Mouse (Mus musculus) myocyte (in vitro differentiated cells): ENCODE results near the gene Hdc. TPM values are rescaled to one million over a fixed set of nuclear protein-coding genes. Genes with fewer than 3 reads are reported as not detected.
A peak's percentile ranks its signal among the peaks of the same experiment; 100 is the strongest.

ENCODE experiments used
- H3K27me3 ChIP-seq: one replicate; pipeline ENCODE4 v1.6.1; 2011; ENCODE audit not compliant: control insufficient read depth, insufficient read depth, insufficient read length
- H3K36me3 ChIP-seq: one replicate; pipeline ENCODE4 v1.6.1; 2011; ENCODE audit not compliant: control insufficient read depth, insufficient read depth
- H3K4me2 ChIP-seq: one replicate; pipeline ENCODE4 v1.6.1; 2011; ENCODE audit warnings: low read depth, control low read depth
- H3K4me3 ChIP-seq: one replicate; pipeline ENCODE4 v1.5.1; 2011; ENCODE audit warnings: mild to moderate bottlenecking, control low read depth, moderate library complexity
- H3K79me2 ChIP-seq: one replicate; pipeline ENCODE4 v1.6.1; 2011; ENCODE audit not compliant: control insufficient read depth, insufficient read depth
- H3ac ChIP-seq: one replicate; pipeline ENCODE4 v1.6.1; 2011; ENCODE audit not compliant: control insufficient read depth, insufficient read length
- CEBPB ChIP-seq: IDR thresholded peaks from 2 replicates; pipeline ENCODE4 v1.6.1; 2011; ENCODE audit warnings: mild to moderate bottlenecking, moderate library complexity; ENCODE audit not compliant: poor library complexity, insufficient read depth, severe bottlenecking
- E2F4 ChIP-seq: IDR thresholded peaks from one replicate; pipeline ENCODE4 v1.6.1; 2011; ENCODE audit warnings: mild to moderate bottlenecking, control low read depth, moderate library complexity; ENCODE audit not compliant: insufficient read depth
- MAX ChIP-seq: IDR thresholded peaks from one replicate; pipeline ENCODE4 v1.6.1; 2011; ENCODE audit warnings: low read depth, mild to moderate bottlenecking, control low read depth
- MYOD1 ChIP-seq, 3 experiments: IDR thresholded peaks; one replicate each; pipeline ENCODE4 v1.6.1; 2011; ENCODE audit warnings: control low read depth in 2 of 3, low read depth in 2 of 3, mild to moderate bottlenecking in 2 of 3, moderate library complexity in 1 of 3; ENCODE audit not compliant: insufficient read length in 2 of 3, control insufficient read depth in 1 of 3
- MYOG ChIP-seq, 3 experiments: IDR thresholded peaks; one replicate each; pipeline ENCODE4 v1.6.1; 2011; ENCODE audit warnings: control low read depth in 2 of 3, low read depth in 2 of 3, mild to moderate bottlenecking in 2 of 3; ENCODE audit not compliant: insufficient read length in 2 of 3, control insufficient read depth in 1 of 3, insufficient read depth in 1 of 3
- POLR2A ChIP-seq: IDR thresholded peaks from one replicate; pipeline ENCODE4 v1.6.1; 2011; ENCODE audit warnings: low read depth, mild to moderate bottlenecking, control low read depth, moderate library complexity; ENCODE audit not compliant: insufficient read length
- POLR2AphosphoS2 ChIP-seq: IDR thresholded peaks from one replicate; pipeline ENCODE4 v1.6.1; 2011; ENCODE audit warnings: low read depth, control low read depth; ENCODE audit not compliant: insufficient read length
- REST ChIP-seq: IDR thresholded peaks from one replicate; pipeline ENCODE4 v1.6.1; 2011; ENCODE audit warnings: mild to moderate bottlenecking, control low read depth, moderate library complexity; ENCODE audit not compliant: insufficient read depth, insufficient read length
- SRF ChIP-seq: IDR thresholded peaks from one replicate; pipeline ENCODE4 v1.6.1; 2011; ENCODE audit warnings: low read depth; ENCODE audit not compliant: control insufficient read depth, insufficient read length
- TCF12 ChIP-seq: IDR thresholded peaks from one replicate; pipeline ENCODE4 v1.6.1; 2011; ENCODE audit warnings: mild to moderate bottlenecking, control low read depth; ENCODE audit not compliant: poor library complexity, insufficient read depth, severe bottlenecking
- TCF3 ChIP-seq: IDR thresholded peaks from one replicate; pipeline ENCODE4 v1.6.1; 2011; ENCODE audit warnings: low read depth, control low read depth; ENCODE audit not compliant: insufficient read length
- USF1 ChIP-seq: IDR thresholded peaks from one replicate; pipeline ENCODE4 v1.6.1; 2011; ENCODE audit warnings: low read depth, mild to moderate bottlenecking, control low read depth, moderate library complexity
- polyA plus RNA-seq: library from polyadenylated mRNA; unstranded; fragments of >200 nt; fragmentation: generic; extraction: Trizol; gene quantifications from one replicate; pipeline ENCODE4 v1.2.1, GENCODE M21; 2012; ENCODE audit warnings: missing spikeins

The Hdc gene
- polyA plus RNA-seq, 1 experiment, result 0.36 TPM

DNA sequence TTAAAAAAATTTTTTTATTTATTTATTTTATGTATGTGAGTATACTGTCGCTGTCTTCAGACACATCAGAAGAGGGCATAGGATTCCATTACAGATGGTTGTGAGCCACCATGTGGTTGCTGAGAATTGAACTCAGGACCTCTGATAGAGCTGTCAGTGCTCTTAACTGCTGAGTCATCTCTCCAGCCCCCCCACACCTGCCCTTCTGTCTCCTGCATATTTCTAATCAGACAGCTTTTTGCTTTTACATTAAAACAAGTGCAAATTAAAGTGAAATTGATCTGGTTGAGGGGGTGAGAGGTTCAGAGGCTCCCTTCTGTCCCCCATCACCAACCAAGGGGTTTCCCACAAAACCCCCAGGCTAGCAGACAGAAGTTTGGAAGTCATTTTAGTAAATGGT lies 39.8 kb downstream of the Hdc start:
- TF ChIP-seq TCF3 (no peak), MYOD1 (IDR thresholded peaks at IDR 0.05; ENCODE audit: control insufficient read depth in 1 of 3, insufficient read length in 2 of 3, low read depth in 2 of 3) (no peak), SRF (no peak), USF1 (no peak), POLR2A (no peak), MYOG (IDR thresholded peaks at IDR 0.05; ENCODE audit: control insufficient read depth in 1 of 3, insufficient read depth in 1 of 3, insufficient read length in 2 of 3, low read depth in 2 of 3) (no peak), MAX (no peak), CEBPB (no peak), POLR2AphosphoS2 (no peak), E2F4 (no peak), TCF12 (no peak), REST (no peak)
- no peak overlapping the region for H3K4me2 ChIP-seq
- no peak overlapping the region for H3ac ChIP-seq
- H3K27me3 ChIP-seq, result peaks cover 5% of the 10 kb centered on the region
- no peaks in the 10 kb centered on the region for H3K36me3 ChIP-seq
- no peaks in the 10 kb centered on the region for H3K79me2 ChIP-seq
- H3K4me3 ChIP-seq, result no peak overlapping the region

DNA sequence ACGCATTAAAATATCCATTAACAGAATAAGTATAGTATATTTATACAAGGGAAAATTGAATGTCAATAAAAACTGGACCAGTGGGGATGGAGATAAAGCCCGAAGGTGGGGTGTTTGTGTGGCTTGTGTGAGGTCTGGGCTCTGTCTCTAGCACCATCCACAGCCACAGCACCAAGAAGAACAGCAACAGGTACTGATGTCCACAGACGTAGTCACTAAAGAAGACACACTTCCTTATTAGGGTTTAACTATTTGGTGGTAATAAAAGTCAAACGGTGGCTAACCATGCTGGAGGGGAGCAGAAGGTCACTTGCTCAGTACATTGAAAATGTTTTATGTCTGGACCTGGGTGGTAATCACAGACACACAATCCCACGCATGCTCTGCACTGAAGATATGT lies 41.7 kb downstream of the Hdc start:
- no peaks in the 10 kb centered on the region for H3K36me3 ChIP-seq
- TF ChIP-seq TCF3, result no peak
- TF ChIP-seq TCF12, result no peak
- TF ChIP-seq MYOG (IDR thresholded peaks at IDR 0.05; ENCODE audit: control insufficient read depth in 1 of 3, insufficient read depth in 1 of 3, insufficient read length in 2 of 3, low read depth in 2 of 3), result no peak
- peak in 2 of 3 experiments; percentile 73 to 89 for TF ChIP-seq MYOD1 (IDR thresholded peaks at IDR 0.05; ENCODE audit: control insufficient read depth in 1 of 3, insufficient read length in 2 of 3, low read depth in 2 of 3)
- TF ChIP-seq SRF, result peak; percentile 68
- no peak for TF ChIP-seq REST
- no peak for TF ChIP-seq E2F4
- no peak overlapping the region for H3ac ChIP-seq
- H3K4me2 ChIP-seq, result no peak overlapping the region
- no peaks in the 10 kb centered on the region for H3K79me2 ChIP-seq
- no peak overlapping the region for H3K4me3 ChIP-seq
- peaks cover 11% of the 10 kb centered on the region for H3K27me3 ChIP-seq

DNA sequence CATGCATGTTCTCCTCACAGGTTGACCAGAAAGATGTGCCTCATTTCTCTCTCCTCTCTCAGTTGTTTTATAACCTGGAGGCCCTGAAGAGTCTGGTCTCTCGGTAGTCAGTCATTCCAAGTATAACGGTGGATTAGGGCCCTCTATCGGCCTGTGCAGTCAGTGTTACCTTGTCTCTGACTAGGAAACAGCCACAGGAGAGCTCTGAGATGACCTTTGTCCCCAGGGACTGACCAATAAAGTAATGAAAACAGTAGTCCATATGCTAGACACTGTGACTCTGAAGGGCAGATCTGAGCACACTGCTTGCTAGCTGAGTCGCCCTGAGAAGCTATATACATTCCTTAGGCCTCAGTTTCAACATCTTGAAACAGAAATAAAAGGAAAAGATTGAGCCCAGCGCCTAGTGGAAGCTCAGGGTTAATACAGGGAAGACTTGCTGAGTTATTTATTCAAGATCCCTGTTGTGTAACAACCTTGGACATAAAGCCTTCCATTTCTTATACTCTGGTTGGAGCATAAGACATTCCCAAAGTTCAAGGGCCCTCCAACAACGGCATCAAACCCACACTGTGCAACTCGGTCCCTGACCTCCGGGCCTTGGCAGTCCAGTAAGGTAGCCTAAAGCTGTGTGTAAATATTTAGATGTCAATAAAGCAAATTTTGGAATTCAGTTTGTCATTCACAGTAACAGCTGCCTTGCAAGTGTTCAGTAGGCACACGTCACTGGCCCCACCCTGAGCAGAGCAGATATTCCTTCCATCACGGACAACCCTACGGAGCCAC lies 43.5 kb downstream of the Hdc start:
- H3ac ChIP-seq, result no peak overlapping the region
- no peaks in the 10 kb centered on the region for H3K79me2 ChIP-seq
- no peak for TF ChIP-seq MYOG (IDR thresholded peaks at IDR 0.05; ENCODE audit: control insufficient read depth in 1 of 3, insufficient read depth in 1 of 3, insufficient read length in 2 of 3, low read depth in 2 of 3)
- no peak for TF ChIP-seq REST
- TF ChIP-seq SRF, result no peak
- TF ChIP-seq MAX, result no peak
- TF ChIP-seq E2F4, result no peak
- no peak for TF ChIP-seq MYOD1 (IDR thresholded peaks at IDR 0.05; ENCODE audit: control insufficient read depth in 1 of 3, insufficient read length in 2 of 3, low read depth in 2 of 3)
- no peak for TF ChIP-seq CEBPB
- no peak for TF ChIP-seq USF1
- H3K4me2 ChIP-seq, result no peak overlapping the region
- H3K27me3 ChIP-seq, result peaks cover 11% of the 10 kb centered on the region
- no peak overlapping the region for H3K4me3 ChIP-seq
- H3K36me3 ChIP-seq, result no peaks in the 10 kb centered on the region

DNA sequence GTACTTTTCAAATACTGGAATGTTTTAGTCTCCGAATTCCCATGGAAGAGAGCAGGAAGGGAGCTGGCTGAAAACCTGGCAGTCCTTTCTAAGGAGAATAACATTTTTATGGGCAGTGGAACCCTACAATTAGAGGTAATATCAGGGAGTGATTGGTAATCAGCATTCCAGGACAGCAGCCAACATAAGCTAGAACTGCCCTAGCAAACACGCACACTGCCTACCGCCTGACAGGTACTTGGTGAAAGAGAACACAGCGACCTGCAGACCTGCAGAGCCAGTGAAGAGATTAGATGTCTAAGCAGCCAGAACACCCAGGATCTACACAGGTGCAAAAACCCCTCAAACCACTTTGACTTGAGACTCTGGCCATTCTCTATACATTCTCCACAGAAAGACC lies 46.4 kb downstream of the Hdc start:
- Histone ChIP-seq H3K4me3 (no peak overlapping the region), H3K4me2 (no peak overlapping the region), H3K36me3 (no peaks in the 10 kb centered on the region), H3K79me2 (no peaks in the 10 kb centered on the region), H3ac (no peak overlapping the region), H3K27me3 (peaks cover 11% of the 10 kb centered on the region)
- TF ChIP-seq MYOG (IDR thresholded peaks at IDR 0.05; ENCODE audit: control insufficient read depth in 1 of 3, insufficient read depth in 1 of 3, insufficient read length in 2 of 3, low read depth in 2 of 3), result no peak
- no peak for TF ChIP-seq POLR2A
- TF ChIP-seq MAX, result no peak
- TF ChIP-seq CEBPB, result no peak
- no peak for TF ChIP-seq REST
- TF ChIP-seq TCF12, result no peak
- TF ChIP-seq MYOD1 (IDR thresholded peaks at IDR 0.05; ENCODE audit: control insufficient read depth in 1 of 3, insufficient read length in 2 of 3, low read depth in 2 of 3), result no peak
- TF ChIP-seq E2F4, result no peak
- TF ChIP-seq TCF3, result no peak
- TF ChIP-seq USF1, result no peak
- no peak for TF ChIP-seq SRF

DNA sequence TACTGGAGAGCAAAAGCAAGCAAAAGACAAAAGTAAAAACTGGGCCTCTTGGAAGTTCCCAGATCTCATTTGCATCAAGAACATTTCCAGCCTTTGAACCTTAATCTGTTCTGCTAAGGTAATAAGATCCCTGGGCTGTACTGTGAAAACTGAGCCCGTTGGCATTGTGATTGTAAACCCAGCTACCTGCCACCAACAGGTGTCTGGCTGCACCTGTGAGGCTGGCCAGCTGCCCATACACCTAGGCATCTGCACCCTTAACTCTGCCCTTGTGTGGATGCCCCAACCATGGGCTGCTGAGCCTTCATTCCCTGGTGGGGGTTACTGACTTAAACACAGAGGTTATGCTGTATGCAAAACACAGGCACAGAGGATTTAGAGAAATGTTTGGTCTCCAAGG lies 46.9 kb downstream of the Hdc start:
- H3K4me3 ChIP-seq, result no peak overlapping the region

More for the DNA sequence above, 46.9 kb downstream of the Hdc start:
- TF ChIP-seq POLR2AphosphoS2 (no peak), REST (no peak), MYOD1 (IDR thresholded peaks at IDR 0.05; ENCODE audit: control insufficient read depth in 1 of 3, insufficient read length in 2 of 3, low read depth in 2 of 3) (no peak), MYOG (IDR thresholded peaks at IDR 0.05; ENCODE audit: control insufficient read depth in 1 of 3, insufficient read depth in 1 of 3, insufficient read length in 2 of 3, low read depth in 2 of 3) (no peak), POLR2A (no peak), USF1 (no peak), MAX (no peak), TCF3 (no peak)
- peaks cover 11% of the 10 kb centered on the region for H3K27me3 ChIP-seq
- H3K36me3 ChIP-seq, result no peaks in the 10 kb centered on the region
- no peak overlapping the region for H3ac ChIP-seq
- H3K4me2 ChIP-seq, result no peak overlapping the region
- H3K79me2 ChIP-seq, result no peaks in the 10 kb centered on the region
